Mouse (Mus musculus): Measurements from ENCODE around the gene Dmrtc2.
A peak's percentile ranks its signal among the peaks of the same experiment; 100 is the strongest.
"Not testable (repeated sequence)": the region's sequence is repeated elsewhere in the genome, so short reads cannot be mapped to it uniquely, and the experiment has no call there.

The Dmrtc2 gene

GRCm38 (mm10) chr7:24869532-24870165, at the start of gene Dmrtc2, which contains the start of gene Lypd4:
Gene Dmrtc2, plus strand, starts transcription at chr7:24870057.
Gene Lypd4, minus strand, starts transcription at chr7:24869941.
- no peak for DNase-seq

GRCm38 (mm10) chr7:24824452-24824851, 45.4 kb upstream of the Dmrtc2 start:
- DNase-seq: no peak

- DNase-seq: no peak
Measured at GRCm38 (mm10) chr7:24827181-24827580, 42.7 kb upstream of the Dmrtc2 start.

- peak; percentile 18 for DNase-seq
Measured at GRCm38 (mm10) chr7:24838732-24839409, 31.0 kb upstream of the Dmrtc2 start.

GRCm38 (mm10) chr7:24839410-24839808, 30.4 kb upstream of the Dmrtc2 start:
- DNase-seq: peak; percentile 30

- DNase-seq: no peak
Measured at GRCm38 (mm10) chr7:24840331-24840730, 29.5 kb upstream of the Dmrtc2 start.

GRCm38 (mm10) chr7:24841009-24841408, 28.8 kb upstream of the Dmrtc2 start:
- DNase-seq: no peak

GRCm38 (mm10) chr7:24844144-24844543, 25.7 kb upstream of the Dmrtc2 start:
- no peak for DNase-seq

- DNase-seq: no peak
Measured at GRCm38 (mm10) chr7:24845181-24845580, 24.7 kb upstream of the Dmrtc2 start.

- peak; percentile 15 for DNase-seq
Measured at GRCm38 (mm10) chr7:24845713-24846112, 24.1 kb upstream of the Dmrtc2 start.

- not testable (repeated sequence) for DNase-seq
Measured at GRCm38 (mm10) chr7:24846576-24846975, 23.3 kb upstream of the Dmrtc2 start.

- peak; percentile 13 for DNase-seq
Measured at GRCm38 (mm10) chr7:24850162-24850561, 19.7 kb upstream of the Dmrtc2 start.

- no peak for DNase-seq
Measured at GRCm38 (mm10) chr7:24850899-24851303, 19.0 kb upstream of the Dmrtc2 start.

GRCm38 (mm10) chr7:24851596-24852325, 18.1 kb upstream of the Dmrtc2 start:
- no peak for DNase-seq

- no peak for DNase-seq
Measured at GRCm38 (mm10) chr7:24852557-24853232, 17.2 kb upstream of the Dmrtc2 start.

- no peak for DNase-seq
Measured at GRCm38 (mm10) chr7:24853233-24853563, 16.7 kb upstream of the Dmrtc2 start.

GRCm38 (mm10) chr7:24853695-24854094, 16.2 kb upstream of the Dmrtc2 start:
- no peak for DNase-seq

- DNase-seq: no peak
Measured at GRCm38 (mm10) chr7:24856460-24857120, 13.3 kb upstream of the Dmrtc2 start.

- DNase-seq: no peak
Measured at GRCm38 (mm10) chr7:24859234-24859633, 10.6 kb upstream of the Dmrtc2 start.

- DNase-seq: no peak
Measured at GRCm38 (mm10) chr7:24861913-24862312, 7.9 kb upstream of the Dmrtc2 start, which contains the start of gene Gm9844. Gene Gm9844, plus strand, starts transcription at chr7:24862213.

GRCm38 (mm10) chr7:24862853-24863252, 7.0 kb upstream of the Dmrtc2 start:
- no peak for DNase-seq

GRCm38 (mm10) chr7:24864156-24864555, 5.7 kb upstream of the Dmrtc2 start:
- DNase-seq: no peak

- DNase-seq: no peak
Measured at GRCm38 (mm10) chr7:24869080-24869479, 777 bp upstream of the Dmrtc2 start.
